Mouse (Mus musculus): ENCODE data around the gene Gja5. TPM values are rescaled to one million over a fixed set of nuclear protein-coding genes. Genes with fewer than 3 reads are reported as not detected.
"Not testable (repeated sequence)": the region's sequence is repeated elsewhere in the genome, so short reads cannot be mapped to it uniquely, and the experiment has no call there.

Gja5 gene
- polyA plus RNA-seq, 2 experiments, result 10.3 to 25.7 TPM

GRCm38 (mm10) chr3:97100784-97101641, 196.5 kb downstream of the Gja5 start:
- ATAC-seq (ENCODE audit: low FRiP score, low read depth) (no peak), DNase-seq (ENCODE audit: low spot score) (no peak)
- Histone ChIP-seq H3K27me3 (ENCODE audit: control insufficient read depth, insufficient read depth, low read length) (no peaks in the 10 kb centered on the region), H3K9me3 (ENCODE audit: control insufficient read depth, low read length) (no peaks in the 10 kb centered on the region), H3K27ac (replicated peaks; ENCODE audit: low read depth, low read length) (no peak overlapping the region), H3K4me2 (replicated peaks; ENCODE audit: low read depth, low read length, severe bottlenecking) (no peak overlapping the region), H3K9ac (ENCODE audit: low read depth, low read length, severe bottlenecking) (no peak overlapping the region), H3K4me1 (ENCODE audit: control insufficient read depth, insufficient read depth, low read length) (no peaks in the 10 kb centered on the region), H3K4me3 (replicated peaks; ENCODE audit: low read length) (no peak overlapping the region), H3K36me3 (ENCODE audit: control insufficient read depth, insufficient read depth, low read length) (no peaks in the 10 kb centered on the region)
- 80% methylated on average over 10 of the region's 10 CpGs for WGBS
- no peak for TF ChIP-seq POLR2A (IDR thresholded peaks at IDR 0.05; ENCODE audit: borderline replicate concordance, extremely low read depth, insufficient read depth, insufficient read length)

GRCm38 (mm10) chr3:97103946-97104345, 199.5 kb downstream of the Gja5 start:
- H3K4me1 ChIP-seq (ENCODE audit: control insufficient read depth, insufficient read depth, low read length); H3K27ac ChIP-seq (replicated peaks; ENCODE audit: low read depth, low read length); H3K27me3 ChIP-seq (ENCODE audit: control insufficient read depth, insufficient read depth, low read length); H3K4me3 ChIP-seq (replicated peaks; ENCODE audit: low read length); H3K9ac ChIP-seq (ENCODE audit: low read depth, low read length, severe bottlenecking); H3K4me2 ChIP-seq (replicated peaks; ENCODE audit: low read depth, low read length, severe bottlenecking); DNase-seq (ENCODE audit: low spot score); ATAC-seq (ENCODE audit: low FRiP score, low read depth); H3K9me3 ChIP-seq (ENCODE audit: control insufficient read depth, low read length); H3K36me3 ChIP-seq (ENCODE audit: control insufficient read depth, insufficient read depth, low read length): not testable (repeated sequence)
- WGBS, result 57% methylated on average over 3 of the region's 5 CpGs

GRCm38 (mm10) chr3:97104696-97105430, 200.4 kb downstream of the Gja5 start:
- no peak for TF ChIP-seq POLR2A (IDR thresholded peaks at IDR 0.05; ENCODE audit: borderline replicate concordance, extremely low read depth, insufficient read depth, insufficient read length)
- H3K4me1 ChIP-seq (ENCODE audit: control insufficient read depth, insufficient read depth, low read length), result no peaks in the 10 kb centered on the region
- H3K27me3 ChIP-seq (ENCODE audit: control insufficient read depth, insufficient read depth, low read length), result no peaks in the 10 kb centered on the region
- no peaks in the 10 kb centered on the region; the same call in 1 of the 2 replicates for H3K9me3 ChIP-seq (ENCODE audit: control insufficient read depth, low read length)
- ATAC-seq (ENCODE audit: low FRiP score, low read depth) (no peak), DNase-seq (ENCODE audit: low spot score) (no peak)
- H3K27ac ChIP-seq (replicated peaks; ENCODE audit: low read depth, low read length), result no peak overlapping the region
- no peak overlapping the region for H3K4me2 ChIP-seq (replicated peaks; ENCODE audit: low read depth, low read length, severe bottlenecking)
- WGBS, result 80% methylated on average over 1 of the region's 1 CpGs
- no peak overlapping the region for H3K4me3 ChIP-seq (replicated peaks; ENCODE audit: low read length)
- H3K9ac ChIP-seq (ENCODE audit: low read depth, low read length, severe bottlenecking), result no peak overlapping the region
- no peaks in the 10 kb centered on the region for H3K36me3 ChIP-seq (ENCODE audit: control insufficient read depth, insufficient read depth, low read length)

- WGBS, result 89% methylated on average over 6 of the region's 6 CpGs
- Histone ChIP-seq H3K9ac (ENCODE audit: low read depth, low read length, severe bottlenecking) (no peak overlapping the region), H3K9me3 (ENCODE audit: control insufficient read depth, low read length) (no peaks in the 10 kb centered on the region), H3K4me1 (ENCODE audit: control insufficient read depth, insufficient read depth, low read length) (no peaks in the 10 kb centered on the region), H3K36me3 (ENCODE audit: control insufficient read depth, insufficient read depth, low read length) (no peaks in the 10 kb centered on the region), H3K27ac (replicated peaks; ENCODE audit: low read depth, low read length) (no peak overlapping the region), H3K27me3 (ENCODE audit: control insufficient read depth, insufficient read depth, low read length) (no peaks in the 10 kb centered on the region), H3K4me3 (replicated peaks; ENCODE audit: low read length) (no peak overlapping the region), H3K4me2 (replicated peaks; ENCODE audit: low read depth, low read length, severe bottlenecking) (no peak overlapping the region)
- ATAC-seq (ENCODE audit: low FRiP score, low read depth) (no peak), DNase-seq (ENCODE audit: low spot score) (no peak)
- TF ChIP-seq POLR2A (IDR thresholded peaks at IDR 0.05; ENCODE audit: borderline replicate concordance, extremely low read depth, insufficient read depth, insufficient read length), result no peak
These were observed 213.0 kb downstream of the Gja5 start for GRCm38 (mm10) chr3:97117511-97117910.

GRCm38 (mm10) chr3:97118313-97118712, 213.8 kb downstream of the Gja5 start:
- no peak for DNase-seq (ENCODE audit: low spot score)
- Histone ChIP-seq H3K4me3 (replicated peaks; ENCODE audit: low read length) (no peak overlapping the region), H3K4me2 (replicated peaks; ENCODE audit: low read depth, low read length, severe bottlenecking) (no peak overlapping the region), H3K4me1 (ENCODE audit: control insufficient read depth, insufficient read depth, low read length) (no peaks in the 10 kb centered on the region), H3K36me3 (ENCODE audit: control insufficient read depth, insufficient read depth, low read length) (no peaks in the 10 kb centered on the region), H3K27me3 (ENCODE audit: control insufficient read depth, insufficient read depth, low read length) (no peaks in the 10 kb centered on the region), H3K9me3 (ENCODE audit: control insufficient read depth, low read length) (no peaks in the 10 kb centered on the region), H3K27ac (replicated peaks; ENCODE audit: low read depth, low read length) (no peak overlapping the region), H3K9ac (ENCODE audit: low read depth, low read length, severe bottlenecking) (no peak overlapping the region)
- no peak for TF ChIP-seq POLR2A (IDR thresholded peaks at IDR 0.05; ENCODE audit: borderline replicate concordance, extremely low read depth, insufficient read depth, insufficient read length)
- WGBS, result 56% methylated on average over 12 of the region's 12 CpGs
- no peak for ATAC-seq (ENCODE audit: low FRiP score, low read depth)
